Mouse (Mus musculus): ENCODE data around the gene Uba52.
A peak's percentile ranks its signal among the peaks of the same experiment; 100 is the strongest.

Uba52 gene

GRCm38 (mm10) chr8:70510228-70510915 is at the start of gene Uba52:
TSS of gene Uba52 (minus strand) at chr8:70510801.
- DNase-seq (ENCODE audit: low spot score in 2 of 2) = peak; percentile 95 to 96

DNA sequence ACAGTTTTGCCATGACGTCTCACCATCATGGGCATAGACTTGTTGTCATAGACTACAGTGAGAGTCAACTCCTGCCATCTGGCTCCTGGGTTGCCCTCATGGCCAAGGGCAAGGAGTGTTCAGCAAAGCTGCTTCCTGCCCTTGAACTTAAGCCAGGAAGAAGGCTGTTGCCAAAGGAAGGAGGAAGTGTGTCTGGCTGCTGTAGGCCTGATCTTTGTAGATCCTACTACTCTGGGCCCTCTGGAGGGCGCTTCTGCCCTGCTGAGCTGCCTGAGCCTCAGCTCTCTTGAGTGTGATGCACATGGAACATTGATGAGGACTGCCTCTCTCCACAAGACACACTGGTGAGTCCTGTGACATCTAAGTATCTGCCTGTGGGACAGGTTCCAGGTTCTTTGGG is 49.5 kb upstream of the Uba52 start:
- DNase-seq (ENCODE audit: low spot score in 2 of 2) = no peak

GRCm38 (mm10) chr8:70558983-70559382 is 48.4 kb upstream of the Uba52 start:
- DNase-seq (ENCODE audit: low spot score in 2 of 2) = no peak

DNA sequence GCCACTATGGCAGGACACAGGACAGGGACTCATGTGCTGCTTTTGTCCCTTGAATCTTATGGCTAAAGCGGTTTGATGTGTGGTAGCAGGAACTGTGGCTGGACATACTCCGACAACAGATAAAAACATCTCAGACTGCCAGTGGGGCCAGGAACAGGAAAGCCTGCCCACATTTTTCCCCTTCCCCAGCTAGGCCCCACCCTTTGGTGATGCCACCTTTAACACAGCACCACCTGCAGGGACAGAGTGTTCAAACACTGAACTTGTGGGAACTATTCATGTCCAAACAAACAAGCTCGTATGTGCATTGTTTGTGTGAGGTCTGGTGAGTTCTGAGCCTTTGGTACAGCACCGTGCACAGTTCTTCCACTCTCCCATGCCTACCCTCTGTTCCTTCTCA is 47.7 kb upstream of the Uba52 start:
- no peak for DNase-seq (ENCODE audit: low spot score in 2 of 2)

GRCm38 (mm10) chr8:70555079-70555747 is 44.6 kb upstream of the Uba52 start:
- DNase-seq (ENCODE audit: low spot score in 2 of 2) = no peak

- DNase-seq (ENCODE audit: low spot score in 2 of 2) = no peak
These were observed 43.1 kb upstream of the Uba52 start for GRCm38 (mm10) chr8:70553740-70554139.

GRCm38 (mm10) chr8:70552836-70553235 is 42.2 kb upstream of the Uba52 start:
- no peak for DNase-seq (ENCODE audit: low spot score in 2 of 2)

- no peak for DNase-seq (ENCODE audit: low spot score in 2 of 2)
These were observed 41.1 kb upstream of the Uba52 start for GRCm38 (mm10) chr8:70551558-70552161.

DNA sequence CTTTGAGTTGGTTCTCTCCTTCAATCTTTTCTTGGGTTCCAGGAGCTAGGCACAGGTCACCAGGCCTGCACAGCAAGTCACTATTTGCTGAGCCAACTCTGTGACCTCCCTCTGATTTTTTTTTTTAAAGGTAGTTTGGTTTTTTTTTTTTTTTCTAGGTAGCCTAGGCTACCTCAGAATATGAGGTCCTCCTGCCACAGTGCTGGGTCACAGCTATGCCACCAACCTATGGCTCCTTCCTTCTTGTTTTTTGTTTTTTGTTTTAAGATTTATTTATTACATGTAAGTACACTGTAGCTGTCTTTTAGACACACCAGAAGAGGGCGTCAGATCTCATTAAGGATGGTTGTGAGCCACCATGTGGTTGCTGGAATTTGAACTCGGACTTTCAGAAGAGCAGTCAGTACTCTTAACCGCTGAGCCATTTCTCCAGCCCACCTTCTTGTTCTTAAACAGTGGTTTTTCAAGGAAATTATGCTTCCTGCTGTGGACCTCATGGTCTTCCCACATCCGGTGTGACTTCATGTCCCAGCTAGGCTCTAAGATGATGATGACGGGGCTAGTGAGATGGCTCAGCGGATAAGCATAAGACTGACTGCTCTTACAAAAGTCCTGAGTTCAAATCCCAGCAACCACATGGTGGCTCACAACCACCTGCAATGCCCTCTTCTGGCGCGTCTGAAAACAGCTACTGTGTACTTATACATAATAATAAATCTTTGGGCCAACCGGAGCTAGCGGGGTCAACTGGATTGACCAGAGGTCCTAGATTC is 39.0 kb upstream of the Uba52 start:
- DNase-seq (ENCODE audit: low spot score in 2 of 2) = no peak

GRCm38 (mm10) chr8:70547762-70548161 is 37.2 kb upstream of the Uba52 start:
- DNase-seq (ENCODE audit: low spot score in 2 of 2) = no peak

GRCm38 (mm10) chr8:70546412-70546811 is 35.8 kb upstream of the Uba52 start:
- no peak for DNase-seq (ENCODE audit: low spot score in 2 of 2)

GRCm38 (mm10) chr8:70544200-70544687 is 33.6 kb upstream of the Uba52 start:
- no peak for DNase-seq (ENCODE audit: low spot score in 2 of 2)

- DNase-seq (ENCODE audit: low spot score in 2 of 2) = no peak
These were observed 30.5 kb upstream of the Uba52 start for GRCm38 (mm10) chr8:70541081-70541480.

GRCm38 (mm10) chr8:70540507-70541071 is 30.0 kb upstream of the Uba52 start:
- DNase-seq (ENCODE audit: low spot score in 2 of 2) = no peak

- DNase-seq (ENCODE audit: low spot score in 2 of 2) = no peak
These were observed 29.5 kb upstream of the Uba52 start for GRCm38 (mm10) chr8:70540013-70540506.

DNA sequence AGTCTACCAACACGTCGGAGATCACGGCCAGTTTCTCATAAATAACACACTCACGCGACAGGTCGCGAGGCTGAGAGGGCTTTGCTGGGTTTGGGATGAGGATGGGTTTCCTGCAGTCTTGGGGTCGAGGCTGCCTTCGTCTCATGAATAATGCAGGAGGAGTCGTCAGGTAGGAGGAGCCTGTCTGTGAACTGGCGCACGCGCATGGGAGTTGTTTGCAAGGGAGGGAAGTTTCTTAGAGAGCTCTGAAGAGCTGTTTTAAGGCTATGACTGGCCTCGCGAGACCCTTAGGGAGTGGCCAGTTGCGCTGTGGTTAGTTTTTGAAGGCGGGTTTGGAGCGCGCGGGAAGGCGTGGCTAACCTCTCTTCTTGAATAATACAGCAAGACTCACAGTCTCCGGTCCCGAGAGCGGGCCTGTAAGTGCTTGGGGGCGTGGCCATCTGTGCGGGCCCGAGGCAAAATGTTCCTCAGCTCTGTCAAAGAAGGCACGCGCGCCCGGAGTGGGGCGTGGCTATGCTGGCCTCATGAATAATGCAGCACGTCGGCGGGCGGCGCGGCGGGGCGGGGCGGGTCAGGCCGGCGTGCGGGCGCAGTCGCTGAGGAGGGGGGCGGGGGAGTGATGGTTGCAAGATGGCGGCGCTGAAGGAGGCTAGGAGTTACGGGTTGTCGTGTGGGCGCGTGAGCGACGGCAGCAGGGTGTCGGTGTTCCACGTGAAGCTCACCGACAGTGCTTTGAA is 28.6 kb upstream of the Uba52 start, which contains the start of gene Ell:
Gene Ell (plus strand): TSS at position 381 of the 737 bp plus-strand sequence.
- peak; percentile 99 for DNase-seq (ENCODE audit: low spot score in 2 of 2)

DNA sequence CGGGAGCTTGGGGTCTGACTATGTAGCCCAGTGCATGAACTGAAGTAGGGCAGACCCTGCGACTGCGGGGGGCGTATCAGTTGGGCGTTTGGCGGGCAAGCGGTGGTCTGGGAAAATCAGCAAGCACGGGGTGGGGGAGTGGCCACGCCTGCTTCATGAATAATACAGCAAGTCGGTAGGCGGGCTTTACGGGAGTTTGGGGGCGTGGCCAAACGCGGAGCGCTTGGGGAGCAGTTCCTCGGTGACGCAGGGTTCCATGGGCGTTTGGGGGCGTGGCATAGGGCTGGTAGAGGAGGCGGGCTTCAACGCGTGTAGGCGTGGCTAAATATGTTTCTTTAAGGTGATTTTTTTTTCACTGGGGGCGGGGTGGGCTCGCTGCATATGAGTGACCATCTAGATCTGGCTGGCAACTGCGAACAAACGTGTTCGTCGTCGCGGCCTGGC is 28.1 kb upstream of the Uba52 start:
- DNase-seq (ENCODE audit: low spot score in 2 of 2) = peak; percentile 96 to 99

GRCm38 (mm10) chr8:70538024-70538579 is 27.5 kb upstream of the Uba52 start:
- no peak for DNase-seq (ENCODE audit: low spot score in 2 of 2)

- DNase-seq (ENCODE audit: low spot score in 2 of 2) = no peak
These were observed 25.1 kb upstream of the Uba52 start for GRCm38 (mm10) chr8:70535701-70536100.

DNA sequence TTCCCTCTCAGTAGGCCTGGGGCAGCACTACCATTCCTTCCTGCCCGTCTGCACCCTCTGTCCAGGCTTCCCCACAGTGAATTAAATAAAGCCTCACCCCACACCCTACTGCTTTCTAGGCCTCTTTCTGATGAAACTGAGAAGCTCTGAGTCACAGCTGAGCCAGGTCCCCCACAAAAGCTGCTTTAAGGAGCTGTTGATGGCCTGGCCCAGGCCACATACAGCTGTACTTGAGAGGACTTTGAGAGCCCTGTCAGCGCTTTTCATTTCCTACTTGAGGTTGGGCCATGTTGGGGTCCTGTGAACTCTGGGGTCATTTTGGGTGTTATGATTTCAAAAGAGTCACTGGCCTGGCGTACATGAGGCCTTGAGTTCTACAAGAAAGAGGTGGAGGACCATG is 24.6 kb upstream of the Uba52 start:
- no peak for DNase-seq (ENCODE audit: low spot score in 2 of 2)

All from frontal cortex, postnatal 25 days (tissue).